ENCODE assay signal across 8 mouse cellular contexts in the genomic region with DNA sequence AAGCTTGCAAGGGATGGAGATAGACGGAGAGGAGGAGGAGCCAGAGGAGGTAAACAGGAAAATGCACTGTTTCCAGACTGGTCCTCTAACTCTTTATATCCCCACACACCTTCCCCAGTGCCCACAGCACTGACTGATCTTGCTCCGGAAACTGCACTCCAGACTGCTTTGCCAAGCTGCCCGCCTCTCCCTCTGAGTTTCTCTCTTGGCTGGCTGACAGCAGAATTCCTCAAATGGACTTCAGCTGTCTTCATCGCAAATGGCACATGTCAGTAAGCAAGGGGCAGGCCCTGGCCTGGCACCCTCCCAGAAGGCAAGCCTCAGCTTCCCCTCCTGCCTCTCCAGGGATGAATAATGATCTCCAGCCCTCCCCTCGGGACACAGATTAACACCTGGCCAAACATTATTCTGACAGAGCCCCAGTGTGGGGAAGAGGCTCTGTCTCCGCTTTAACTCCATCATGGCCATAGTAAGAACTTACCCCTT.
DNase-seq lines count a peak whose midpoint lies in the region; ATAC-seq lines count a peak whose summit lies in the region.

No protein-coding gene starts in this region.

- H3K9ac ChIP-seq in heart, embryonic 13.5 days = peak overlapping the region; percentile 67
- peak overlapping the region; percentile 38; the same call in 1 of the 2 replicates for H3K9ac ChIP-seq in neural tube, embryonic 13.5 days

- H3K27ac ChIP-seq in heart, embryonic 13.5 days (replicated peaks) = peak overlapping the region; percentile 65
- peak overlapping the region; percentile 34; the same call in 1 of the 2 replicates for H3K27ac ChIP-seq in neural tube, embryonic 13.5 days (replicated peaks)

- peak overlapping the region; percentile 36 for H3K4me3 ChIP-seq in heart, embryonic 13.5 days
- no peak overlapping the region for H3K4me3 ChIP-seq in neural tube, embryonic 13.5 days

- no peaks in the 10 kb centered on the region for H3K9me3 ChIP-seq in heart, embryonic 13.5 days
- no peaks in the 10 kb centered on the region for H3K9me3 ChIP-seq in neural tube, embryonic 13.5 days

- 18% methylated on average over 6 of the region's 6 CpGs for WGBS in heart, embryonic 13.5 days
- 17% methylated on average over 6 of the region's 6 CpGs for WGBS in neural tube, embryonic 13.5 days

- ATAC-seq in heart, embryonic 13.5 days (ENCODE audit: extremely low read depth, insufficient number of reproducible peaks, low FRiP score, low TSS enrichment) = no peak
- ATAC-seq in neural tube, embryonic 13.5 days (ENCODE audit: low read depth) = peak; percentile 32; the same call in 1 of the 2 replicates

- no peaks in the 10 kb centered on the region for H3K27me3 ChIP-seq in heart, embryonic 13.5 days (replicated peaks)
- H3K27me3 ChIP-seq in neural tube, embryonic 13.5 days = no peaks in the 10 kb centered on the region

- H3K4me2 ChIP-seq in heart, embryonic 13.5 days = peak overlapping the region; percentile 59
- H3K4me2 ChIP-seq in neural tube, embryonic 13.5 days = peak overlapping the region; percentile 15; the same call in 1 of the 2 replicates

- H3K36me3 ChIP-seq in heart, embryonic 13.5 days = no peaks in the 10 kb centered on the region
- no peaks in the 10 kb centered on the region for H3K36me3 ChIP-seq in neural tube, embryonic 13.5 days

- peaks cover 45% of the 10 kb centered on the region for H3K4me1 ChIP-seq in heart, embryonic 13.5 days
- peaks cover 34% of the 10 kb centered on the region for H3K4me1 ChIP-seq in neural tube, embryonic 13.5 days (replicated peaks)

- DNase-seq in adrenal gland, postnatal 25 days = peak; percentile 2
- DNase-seq in adrenal gland, adult 18-20 months (ENCODE audit: low spot score in 2 of 2) = no peak
- peak; percentile 29 for DNase-seq in embryo, embryonic 10 days (ENCODE audit: low spot score)
- peak; percentile 72 for DNase-seq in kidney, postnatal 10 days
- DNase-seq in ovary, adult 18-20 months (ENCODE audit: low spot score) = no peak
- no peak for DNase-seq in thymus, postnatal 36 days

Comparison
In these comparisons a context has a peak if more than half of its experiments do, and no peak if none do; other contexts are left out.
1. DNase-seq: peak in adrenal gland, postnatal 25 days (single experiment), embryo, embryonic 10 days (single experiment) and kidney, postnatal 10 days (single experiment); none in adrenal gland, adult 18-20 months (0 of 2), ovary, adult 18-20 months (single experiment) and thymus, postnatal 36 days (0 of 2).